ENCODE assay signal across 19 mouse cellular contexts in genomic region chr14:58816540-58816876, GRCm38 (mm10).
"Had no signal": no experiment of that assay in that cellular context is flagged by ENCODE, and none has a peak within 500 bp of the region (broad histone marks: within the 10 kb centered on the region; RNA-seq: fewer than 3 reads in every experiment).

No protein-coding gene starts in this region.

- H3K27me3 ChIP-seq: lung, embryonic 15.5 days; megakaryocyte, embryonic 14.5 days; midbrain, embryonic 13.5 days; midbrain, embryonic 15.5 days; neural tube, embryonic 13.5 days; neural tube, embryonic 15.5 days had no signal

- H3K4me3 ChIP-seq: lung, embryonic 15.5 days; megakaryocyte, embryonic 14.5 days; midbrain, embryonic 13.5 days; midbrain, embryonic 15.5 days; neural tube, embryonic 13.5 days; neural tube, embryonic 15.5 days had no signal

- H3K4me1 ChIP-seq: lung, embryonic 15.5 days; megakaryocyte, embryonic 14.5 days; midbrain, embryonic 13.5 days; midbrain, embryonic 15.5 days; neural tube, embryonic 13.5 days; neural tube, embryonic 15.5 days had no signal

- H3K36me3 ChIP-seq: lung, embryonic 15.5 days; midbrain, embryonic 13.5 days; midbrain, embryonic 15.5 days; neural tube, embryonic 13.5 days; neural tube, embryonic 15.5 days had no signal

- H3K9me3 ChIP-seq: lung, embryonic 15.5 days; midbrain, embryonic 13.5 days; midbrain, embryonic 15.5 days; neural tube, embryonic 13.5 days; neural tube, embryonic 15.5 days had no signal

- H3K27ac ChIP-seq: lung, embryonic 15.5 days; macrophage; midbrain, embryonic 13.5 days; midbrain, embryonic 15.5 days; neural tube, embryonic 13.5 days; neural tube, embryonic 15.5 days had no signal

- H3K9ac ChIP-seq: lung, embryonic 15.5 days; midbrain, embryonic 13.5 days; midbrain, embryonic 15.5 days; neural tube, embryonic 13.5 days; neural tube, embryonic 15.5 days had no signal

- DNase-seq: lung, adult 2 months; lung, postnatal 14 days; lung, postnatal 36 days; retina, postnatal 1 day; right cerebral cortex, adult 18-20 months; right cerebral cortex, postnatal 25 days; right cerebral cortex, postnatal 4 days; spleen, adult 18-20 months; thymus, adult 18-20 months; thymus, postnatal 14 days; thymus, postnatal 36 days had no signal

- ATAC-seq: midbrain, embryonic 13.5 days; midbrain, embryonic 15.5 days had no signal

- H3K4me2 ChIP-seq: lung, embryonic 15.5 days; midbrain, embryonic 11.5 days; midbrain, embryonic 13.5 days; midbrain, embryonic 15.5 days; neural tube, embryonic 13.5 days; neural tube, embryonic 15.5 days had no signal
